Mouse (Mus musculus) lung, postnatal 0 days (tissue): ENCODE measurements around the gene Gm11232.

Experiments used
- CTCF ChIP-seq: IDR thresholded peaks from 2 replicates; pipeline ENCODE4 v1.5.1; 2016; ENCODE audit warnings: antibody characterized with exemption, mild to moderate bottlenecking
- EP300 ChIP-seq: IDR thresholded peaks from 2 replicates; pipeline ENCODE4 v1.6.1; 2016; ENCODE audit warnings: antibody characterized with exemption, mild to moderate bottlenecking, control low read depth

- TF ChIP-seq CTCF (no peak), EP300 (no peak)
These were observed 31.9 kb downstream of the Gm11232 start for GRCm38 (mm10) chr4:71725889-71726288.
